Mouse (Mus musculus) kidney, postnatal 4 days (tissue): ENCODE measurements at regions not wholly inside any gene's neighbourhood (a gene's known extent, or its start where the extent isn't known, plus 50 kb on each side); places are given as distances from the start of the nearest gene placed in this dataset.

Source experiments
- DNase-seq, 2 experiments: peaks; one replicate each; pipeline ENCODE4 v3.0.0; 2021; ENCODE audit warnings: mixed read lengths in 2 of 2

GRCm38 (mm10) chr9:17294327-17294726, 793.2 kb upstream of the Fat3 start:
- DNase-seq = no peak

DNA sequence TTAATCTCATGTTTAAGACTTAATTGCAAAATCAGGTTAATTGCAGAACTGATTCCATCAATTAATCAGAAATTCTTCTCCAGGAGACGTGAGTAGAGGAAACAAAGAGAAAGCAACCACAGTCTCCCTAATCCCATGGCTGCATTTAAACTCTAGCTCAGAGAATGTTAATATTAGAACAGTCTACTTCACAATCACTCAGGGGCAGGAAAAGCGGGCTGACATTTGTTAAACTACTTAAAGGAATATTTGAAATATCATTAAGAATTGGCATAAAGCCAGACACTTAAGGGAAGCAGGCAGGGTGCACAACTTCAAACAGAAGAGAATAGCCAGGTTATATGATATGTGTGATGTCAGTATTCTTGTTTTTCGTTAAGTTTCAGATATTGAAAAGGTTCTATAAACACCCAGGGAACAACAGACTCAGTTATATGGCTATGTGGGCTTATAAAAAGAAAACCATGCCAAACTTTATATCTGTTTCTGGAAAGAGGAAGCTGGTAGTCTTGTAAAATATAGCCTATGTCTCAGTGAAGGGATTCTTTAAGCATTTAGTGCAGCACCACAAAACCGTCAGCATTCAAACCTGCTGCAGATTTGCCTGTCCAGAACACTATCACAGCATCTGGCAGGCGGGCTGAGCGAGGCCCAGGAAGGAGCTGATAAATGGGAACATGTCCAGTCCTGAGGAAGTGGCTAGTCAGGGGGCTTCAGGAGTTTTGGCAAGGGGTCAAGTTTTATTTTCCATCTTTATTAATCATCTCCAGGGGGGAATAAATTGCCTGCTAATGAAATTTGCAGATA, 787.9 kb upstream of the Fat3 start:
- peak; percentile 9 to 27 for DNase-seq

DNA sequence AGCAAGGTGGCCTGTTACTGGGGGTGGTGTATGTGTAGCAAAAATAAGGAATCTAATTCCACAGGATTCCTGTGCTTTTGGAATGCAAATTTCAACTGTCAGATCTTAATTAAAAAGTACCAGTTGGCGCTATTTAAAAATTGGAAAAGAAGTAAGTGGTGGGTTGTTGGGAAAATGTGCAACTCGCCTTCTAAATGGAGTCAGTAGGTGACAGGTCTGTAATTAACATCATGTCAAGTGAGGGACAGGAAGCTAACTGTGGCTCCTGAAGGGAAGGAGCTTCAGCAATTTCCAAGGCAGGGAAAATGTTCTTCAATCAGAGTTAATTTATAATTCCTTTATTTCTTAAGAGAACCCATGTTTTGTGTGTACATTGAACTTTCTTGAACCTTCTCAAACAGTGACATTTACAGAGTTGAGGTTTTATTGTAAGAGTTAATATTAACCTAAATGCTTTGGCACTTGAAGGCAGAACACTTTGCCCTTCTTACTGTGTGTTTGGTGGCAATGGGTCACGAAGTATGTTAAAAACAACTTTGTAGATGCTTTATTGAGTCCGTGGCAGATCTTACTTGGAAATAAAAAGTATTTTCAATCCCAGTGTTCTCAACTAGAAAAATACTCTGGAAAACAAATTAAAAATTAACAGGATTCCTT, 778.4 kb upstream of the Fat3 start:
- no peak for DNase-seq

- DNase-seq = no peak
These were observed 771.5 kb upstream of the Fat3 start for GRCm38 (mm10) chr9:17272616-17273015.

- peak in 1 of 2 experiments; percentile 3 for DNase-seq
These were observed 768.5 kb upstream of the Fat3 start for GRCm38 (mm10) chr9:17269624-17270023.

DNA sequence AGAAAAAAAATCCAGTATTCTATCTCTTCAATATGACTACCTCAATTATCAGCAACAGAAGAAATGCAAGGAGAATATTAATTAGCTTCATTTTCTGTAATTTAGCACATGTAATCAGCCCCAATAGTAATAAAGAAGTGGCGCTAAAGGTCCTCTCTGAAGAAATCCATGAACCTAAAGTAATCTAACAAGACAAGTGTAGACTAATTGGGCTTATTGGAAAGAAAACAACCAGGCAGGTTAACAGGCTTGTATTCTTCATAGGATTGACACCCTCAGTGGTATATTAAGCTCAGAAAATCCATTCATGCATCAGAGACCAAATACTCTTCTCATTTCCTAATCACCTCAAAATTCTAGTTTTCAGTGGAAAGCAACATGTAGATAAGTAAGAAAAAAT, 756.1 kb upstream of the Fat3 start:
- no peak for DNase-seq

DNA sequence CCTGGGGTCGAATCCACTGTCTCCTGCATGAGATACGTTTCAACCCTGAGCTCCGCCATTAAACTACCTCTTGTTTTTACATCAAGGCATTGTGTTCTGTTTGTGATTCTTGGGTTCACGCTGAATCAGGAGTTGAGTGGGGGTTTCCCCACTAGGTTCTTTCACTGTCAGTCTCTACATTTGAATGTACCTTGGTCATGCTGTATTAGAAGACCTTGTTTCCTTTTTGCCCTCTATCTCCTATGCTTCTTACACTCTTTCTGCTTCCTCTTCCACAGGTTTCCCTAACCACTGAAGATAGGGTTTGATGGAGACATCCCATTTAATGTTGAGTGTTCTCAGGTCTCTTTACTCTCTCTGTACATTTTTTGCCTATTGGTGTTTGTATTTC, 726.0 kb upstream of the Fat3 start:
- no peak for DNase-seq

- DNase-seq = no peak
These were observed 725.5 kb upstream of the Fat3 start for GRCm38 (mm10) chr9:17226475-17227090.

DNA sequence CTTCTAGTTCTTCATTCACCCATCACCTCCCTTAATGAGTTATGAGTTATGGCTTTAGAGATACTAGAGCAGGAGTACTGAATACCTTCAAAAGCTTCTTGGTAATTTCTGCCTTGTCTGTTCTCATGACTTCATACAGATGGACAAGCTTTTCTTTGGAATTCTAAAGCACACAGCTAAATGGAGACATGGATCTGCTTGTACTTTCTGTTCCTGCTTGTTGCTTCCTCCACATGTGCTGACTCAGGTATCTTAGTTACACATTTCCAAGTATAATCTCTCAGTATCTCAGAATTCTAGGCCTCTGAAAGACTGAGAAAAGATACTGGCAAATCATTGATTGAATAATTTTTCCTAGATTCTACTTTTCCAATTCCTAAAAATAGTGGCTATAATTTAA, 694.3 kb upstream of the Fat3 start:
- DNase-seq = no peak

- DNase-seq = no peak
These were observed 688.5 kb upstream of the Fat3 start for GRCm38 (mm10) chr9:17189552-17189951.

- DNase-seq = no peak
These were observed 667.1 kb upstream of the Fat3 start for GRCm38 (mm10) chr9:17168193-17168592.

- no peak for DNase-seq
These were observed 665.2 kb upstream of the Fat3 start for GRCm38 (mm10) chr9:17166331-17166730.

DNA sequence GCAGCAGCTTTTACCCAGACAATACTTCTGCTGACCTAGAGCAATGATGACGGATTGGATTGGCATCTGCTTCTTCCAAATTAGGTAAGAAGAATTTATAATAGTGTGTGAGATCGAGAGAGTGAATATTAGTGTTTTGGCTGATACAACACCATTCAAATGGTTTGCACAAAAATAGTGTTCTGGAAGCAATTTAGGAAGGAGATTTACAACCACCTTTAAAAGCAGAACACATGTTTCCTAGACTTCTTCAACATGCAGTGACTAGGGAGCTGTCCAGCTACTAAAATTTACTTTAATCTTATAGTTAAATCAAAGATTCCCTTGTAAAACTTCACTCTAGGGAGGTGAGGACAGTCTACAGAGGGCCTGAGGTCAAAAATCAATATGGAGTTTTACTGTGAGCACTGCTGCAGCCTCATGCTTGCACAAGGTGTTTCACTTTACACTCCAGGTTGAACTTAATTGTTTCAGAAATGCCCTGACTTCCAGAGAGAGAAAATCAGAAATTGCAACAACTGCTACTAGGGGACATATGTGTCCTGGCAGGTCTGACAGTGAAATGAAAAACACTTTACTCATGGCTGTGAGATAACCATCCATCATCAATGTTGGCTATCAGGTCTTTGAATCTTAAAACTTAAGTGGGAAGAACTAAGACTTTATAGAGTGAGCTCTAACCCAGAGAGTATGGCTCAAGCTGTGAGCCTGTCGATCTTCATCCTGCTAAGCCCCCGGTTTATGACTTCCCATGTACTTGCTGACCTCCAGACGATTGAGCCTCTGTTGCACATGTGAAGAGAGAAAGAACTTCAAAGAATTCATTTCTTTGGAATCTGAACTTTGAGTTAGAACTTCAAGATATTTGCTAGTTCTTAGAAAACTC, 657.6 kb upstream of the Fat3 start:
- no peak for DNase-seq

GRCm38 (mm10) chr9:17152369-17152768, 651.3 kb upstream of the Fat3 start:
- DNase-seq = peak; percentile 49 to 50

GRCm38 (mm10) chr9:17149424-17149823, 648.3 kb upstream of the Fat3 start:
- peak; percentile 6 to 23 for DNase-seq
